11 mouse cellular contexts compared by ENCODE assay signal in genomic region chr1:73105856-73106463, GRCm38 (mm10).
DNase-seq lines count a peak whose midpoint lies in the region; ATAC-seq lines count a peak whose summit lies in the region.
"Had no signal": no experiment of that assay in that cellular context is flagged by ENCODE, and none has a peak within 500 bp of the region (broad histone marks: within the 10 kb centered on the region; RNA-seq: fewer than 3 reads in every experiment).

No protein-coding gene starts in this region.

- 92% methylated on average over 4 of the region's 4 CpGs for WGBS in neural tube, embryonic 15.5 days
- 82% methylated on average over 4 of the region's 4 CpGs for WGBS in intestine, embryonic 15.5 days
- WGBS in hindbrain, embryonic 13.5 days = 85% methylated on average over 4 of the region's 4 CpGs

- no peak overlapping the region for H3K9ac ChIP-seq in neural tube, embryonic 15.5 days (replicated peaks)
- no peak overlapping the region for H3K9ac ChIP-seq in intestine, embryonic 15.5 days
- H3K9ac ChIP-seq in hindbrain, embryonic 13.5 days = no peak overlapping the region
- H3K9ac ChIP-seq: limb, embryonic 13.5 days had no signal

- peak; percentile 14 to 38 for DNase-seq in cerebellum, postnatal 14 days
- DNase-seq in cerebellum, adult 9-11 months = no peak
- peak; percentile 35 for DNase-seq in neural tube, embryonic 10.5 days (ENCODE audit: extremely low spot score, low spot score)
- peak; percentile 47 for DNase-seq in heart, postnatal 4 days
- no peak for DNase-seq in liver
- DNase-seq: B cell, adult 2 months; thymus, adult 2 months had no signal

- H3K27ac ChIP-seq in neural tube, embryonic 15.5 days (replicated peaks) = no peak overlapping the region
- no peak overlapping the region for H3K27ac ChIP-seq in intestine, embryonic 15.5 days
- no peak overlapping the region for H3K27ac ChIP-seq in hindbrain, embryonic 13.5 days
- H3K27ac ChIP-seq: limb, embryonic 13.5 days had no signal

- H3K4me1 ChIP-seq in neural tube, embryonic 15.5 days = no peaks in the 10 kb centered on the region
- H3K4me1 ChIP-seq in intestine, embryonic 15.5 days (replicated peaks) = no peaks in the 10 kb centered on the region
- no peaks in the 10 kb centered on the region for H3K4me1 ChIP-seq in hindbrain, embryonic 13.5 days (replicated peaks)
- H3K4me1 ChIP-seq: limb, embryonic 13.5 days had no signal

- H3K4me2 ChIP-seq in neural tube, embryonic 15.5 days = no peak overlapping the region
- no peak overlapping the region for H3K4me2 ChIP-seq in intestine, embryonic 15.5 days (replicated peaks)
- H3K4me2 ChIP-seq in hindbrain, embryonic 13.5 days = no peak overlapping the region
- H3K4me2 ChIP-seq: limb, embryonic 13.5 days had no signal

- no peak for ATAC-seq in neural tube, embryonic 15.5 days (ENCODE audit: low FRiP score)
- ATAC-seq in intestine, embryonic 15.5 days = no peak
- no peak for ATAC-seq in hindbrain, embryonic 13.5 days (ENCODE audit: low FRiP score)

- H3K9me3 ChIP-seq in neural tube, embryonic 15.5 days (replicated peaks) = no peaks in the 10 kb centered on the region
- no peaks in the 10 kb centered on the region for H3K9me3 ChIP-seq in intestine, embryonic 15.5 days
- H3K9me3 ChIP-seq in hindbrain, embryonic 13.5 days = no peaks in the 10 kb centered on the region

- no peaks in the 10 kb centered on the region for H3K36me3 ChIP-seq in neural tube, embryonic 15.5 days
- no peaks in the 10 kb centered on the region for H3K36me3 ChIP-seq in intestine, embryonic 15.5 days
- no peaks in the 10 kb centered on the region for H3K36me3 ChIP-seq in hindbrain, embryonic 13.5 days
- H3K36me3 ChIP-seq: limb, embryonic 13.5 days had no signal

- H3K27me3 ChIP-seq in neural tube, embryonic 15.5 days (replicated peaks) = no peaks in the 10 kb centered on the region
- no peaks in the 10 kb centered on the region for H3K27me3 ChIP-seq in intestine, embryonic 15.5 days (replicated peaks)
- no peaks in the 10 kb centered on the region for H3K27me3 ChIP-seq in hindbrain, embryonic 13.5 days

- H3K4me3 ChIP-seq in neural tube, embryonic 15.5 days (replicated peaks) = no peak overlapping the region
- no peak overlapping the region for H3K4me3 ChIP-seq in intestine, embryonic 15.5 days (replicated peaks)
- H3K4me3 ChIP-seq in hindbrain, embryonic 13.5 days = no peak overlapping the region
- H3K4me3 ChIP-seq: limb, embryonic 13.5 days had no signal

Comparison
In these comparisons a context has a peak if more than half of its experiments do, and no peak if none do; other contexts are left out.
1. DNase-seq: peak in cerebellum, postnatal 14 days (2 of 2), neural tube, embryonic 10.5 days (single experiment) and heart, postnatal 4 days (single experiment); none in cerebellum, adult 9-11 months (single experiment) and liver (single experiment).